Mouse (Mus musculus) heart, embryonic 12.5 days (tissue): ENCODE measurements around the gene Tcf21. TPM values are rescaled to one million over a fixed set of nuclear protein-coding genes. Genes with fewer than 3 reads are reported as not detected.

Source experiments
- ATAC-seq: fragments of 200-750 bp; cut with Nextera tagmentation; 2 replicates; pipeline ENCODE4 v1.8.0; 2017; ENCODE audit warnings: moderate TSS enrichment, moderate library complexity; ENCODE audit not compliant: insufficient number of reproducible peaks, low FRiP score
- H3K27ac ChIP-seq: fragments of 300-500 bp; sonication (generic); 2 replicates; pipeline ENCODE4 v1.5.1; 2016; ENCODE audit warnings: mild to moderate bottlenecking, moderate library complexity; ENCODE audit not compliant: poor library complexity, severe bottlenecking
- H3K27me3 ChIP-seq: fragments of 300-500 bp; sonication (generic); replicated peaks from 2 replicates; pipeline ENCODE4 v1.6.1; 2016; ENCODE audit warnings: mild to moderate bottlenecking, moderate library complexity
- H3K36me3 ChIP-seq: fragments of 300-500 bp; sonication (generic); 2 replicates; pipeline ENCODE4 v1.6.1; 2016; ENCODE audit warnings: mild to moderate bottlenecking, moderate library complexity
- H3K4me1 ChIP-seq: fragments of 300-500 bp; sonication (generic); replicated peaks from 2 replicates; pipeline ENCODE4 v1.6.1; 2016; ENCODE audit warnings: mild to moderate bottlenecking
- H3K4me2 ChIP-seq: fragments of 300-500 bp; sonication (generic); 2 replicates; pipeline ENCODE4 v1.6.1; 2016; ENCODE audit warnings: mild to moderate bottlenecking, moderate library complexity
- H3K4me3 ChIP-seq: fragments of 300-500 bp; sonication (generic); 2 replicates; pipeline ENCODE4 v1.5.1; 2016; ENCODE audit warnings: mild to moderate bottlenecking
- H3K9ac ChIP-seq: fragments of 300-500 bp; sonication (generic); 2 replicates; pipeline ENCODE4 v1.6.1; 2016; ENCODE audit warnings: mild to moderate bottlenecking, moderate library complexity
- H3K9me3 ChIP-seq: fragments of 300-500 bp; sonication (generic); replicated peaks from 2 replicates; pipeline ENCODE4 v1.6.1; 2016; ENCODE audit warnings: mild to moderate bottlenecking, moderate library complexity
- WGBS: fragments of 180-500 bp; shearing (Covaris S2); methylation state at CpG from one replicate; pipeline ENCODE4 v1.1.7; 2016; 5-methylcytosine and 5-hydroxymethylcytosine counted together
- polyA plus RNA-seq: library from polyadenylated mRNA; unstranded; fragments of >200 nt; fragmentation: Nextera tagmentation; extraction: Ambion mirVana; gene quantifications from 2 replicates; pipeline ENCODE4 v1.2.1, GENCODE M21; 2016

The Tcf21 gene
- polyA plus RNA-seq, 1 experiment from 2014 or later: 76.6 TPM

DNA sequence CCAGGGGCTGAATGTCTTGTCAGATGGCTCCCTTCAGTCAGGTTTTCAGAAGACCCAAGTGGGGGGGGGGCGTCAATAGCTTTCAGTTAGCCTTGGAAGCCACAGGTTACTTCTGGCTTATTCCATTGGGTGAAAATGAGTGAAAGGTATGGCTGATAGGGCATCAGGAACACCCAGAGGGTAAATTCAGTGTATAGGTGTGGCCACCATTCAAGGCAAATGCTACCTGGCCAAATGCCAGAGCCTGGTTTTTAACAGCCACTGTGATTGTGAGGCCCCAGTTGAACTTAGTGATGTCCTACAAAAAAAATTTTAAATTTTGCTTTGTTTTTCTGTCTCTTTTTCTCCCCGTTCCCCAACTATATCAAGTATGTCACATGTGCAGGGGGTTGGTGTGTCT lies 6.3 kb upstream of the Tcf21 start:
- 69% methylated on average over 2 of the region's 2 CpGs for WGBS
- no peaks in the 10 kb centered on the region for H3K4me1 ChIP-seq
- peaks cover 12% of the 10 kb centered on the region; the same call in 1 of the 2 replicates for H3K27me3 ChIP-seq
- H3K4me2 ChIP-seq: no peak overlapping the region
- H3K36me3 ChIP-seq: no peaks in the 10 kb centered on the region
- H3K27ac ChIP-seq: no peak overlapping the region
- no peak for ATAC-seq
- no peaks in the 10 kb centered on the region for H3K9me3 ChIP-seq
- H3K9ac ChIP-seq: no peak overlapping the region
- no peak overlapping the region for H3K4me3 ChIP-seq

DNA sequence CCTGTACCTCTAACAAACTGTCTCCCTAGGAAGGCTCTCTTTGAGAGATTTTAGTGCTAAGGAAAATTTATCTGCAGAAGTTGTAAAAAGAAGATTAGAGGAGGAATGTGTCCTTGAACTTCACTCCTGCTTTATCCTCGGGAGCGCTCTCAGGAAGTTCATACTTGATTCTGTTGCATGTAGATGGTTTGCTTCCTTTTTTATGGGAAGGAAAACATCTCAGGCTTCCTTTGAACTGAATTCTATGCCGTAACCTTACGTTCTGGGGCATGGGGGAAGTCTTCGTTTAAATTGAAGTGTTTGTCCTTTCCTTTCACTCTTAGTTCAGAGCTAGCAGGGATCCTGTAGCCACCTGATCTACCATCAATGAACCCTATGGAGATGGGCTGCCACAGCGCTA lies 2.9 kb upstream of the Tcf21 start:
- 28% methylated on average over 6 of the region's 6 CpGs for WGBS
- Histone ChIP-seq H3K4me1 (peaks cover 12% of the 10 kb centered on the region; the same call in 1 of the 2 replicates), H3K4me3 (no peak overlapping the region), H3K27ac (no peak overlapping the region), H3K9ac (no peak overlapping the region), H3K4me2 (no peak overlapping the region), H3K36me3 (no peaks in the 10 kb centered on the region), H3K27me3 (peaks cover 30% of the 10 kb centered on the region), H3K9me3 (no peaks in the 10 kb centered on the region)
- ATAC-seq: no peak

DNA sequence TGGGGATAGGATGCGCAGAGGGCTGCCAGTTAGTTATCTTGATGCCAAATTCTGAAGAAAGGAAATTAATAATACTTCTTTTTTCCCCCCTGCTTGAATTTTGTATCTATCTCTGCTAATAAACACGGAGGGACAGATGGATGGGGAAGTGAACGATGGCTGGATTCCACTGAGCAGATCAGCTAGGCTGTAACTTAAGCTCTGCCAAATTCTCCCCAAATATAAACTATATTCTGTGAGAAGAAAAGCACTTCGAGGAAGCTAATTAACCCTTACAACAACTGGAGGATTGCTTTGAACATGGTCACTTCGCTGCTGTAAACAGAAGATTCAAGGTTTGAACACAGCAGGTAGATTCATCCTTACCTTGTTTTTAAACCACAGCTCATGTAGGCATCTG lies 2.5 kb upstream of the Tcf21 start:
- Histone ChIP-seq H3K4me2 (no peak overlapping the region), H3K9me3 (no peaks in the 10 kb centered on the region), H3K27ac (no peak overlapping the region), H3K9ac (no peak overlapping the region), H3K4me1 (peaks cover 12% of the 10 kb centered on the region; the same call in 1 of the 2 replicates), H3K36me3 (no peaks in the 10 kb centered on the region), H3K27me3 (peaks cover 34% of the 10 kb centered on the region), H3K4me3 (no peak overlapping the region)
- 26% methylated on average over 5 of the region's 5 CpGs for WGBS
- no peak for ATAC-seq

DNA sequence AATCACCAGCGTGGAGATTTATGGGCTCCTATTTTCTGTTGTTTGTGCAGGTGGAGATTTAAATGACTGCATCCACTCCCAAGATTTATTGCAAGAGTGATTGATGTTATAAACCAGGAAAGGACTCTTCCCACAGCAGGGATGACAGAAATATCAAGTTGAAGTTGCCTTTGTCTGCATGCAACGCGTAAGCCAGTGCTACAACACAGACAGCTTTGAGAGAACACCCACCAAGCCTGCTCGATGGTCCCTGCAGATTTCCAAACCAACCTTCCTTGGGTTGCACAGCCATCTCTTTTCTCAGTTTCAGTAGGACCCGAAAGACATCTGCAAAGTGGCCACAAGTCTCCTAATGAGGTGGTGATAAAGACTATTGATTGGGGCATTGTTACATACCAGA lies 1.7 kb upstream of the Tcf21 start:
- ATAC-seq: no peak
- Histone ChIP-seq H3K9me3 (no peaks in the 10 kb centered on the region), H3K4me3 (no peak overlapping the region), H3K27ac (no peak overlapping the region), H3K36me3 (no peaks in the 10 kb centered on the region), H3K9ac (no peak overlapping the region), H3K4me2 (no peak overlapping the region), H3K4me1 (peaks cover 12% of the 10 kb centered on the region; the same call in 1 of the 2 replicates), H3K27me3 (peaks cover 36% of the 10 kb centered on the region)
- 33% methylated on average over 5 of the region's 5 CpGs for WGBS

DNA sequence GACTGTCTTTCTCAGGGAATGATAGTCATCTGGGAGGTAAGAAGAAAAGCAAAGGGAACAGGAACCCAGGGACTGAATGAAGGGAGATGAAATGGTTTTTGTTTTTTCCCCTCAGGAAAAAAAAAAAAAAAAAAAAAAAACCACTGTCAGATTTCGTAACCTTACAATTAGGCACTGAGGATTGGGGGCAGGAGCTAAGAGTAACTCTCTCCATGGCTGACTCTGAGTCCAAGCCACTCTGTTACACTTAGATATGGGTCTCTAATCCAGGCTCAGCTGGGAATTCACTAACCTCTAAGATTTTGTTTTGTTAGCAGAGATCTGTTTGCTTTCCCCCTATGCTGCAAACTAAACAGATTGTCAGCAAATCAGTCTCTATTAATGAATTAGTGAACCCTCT lies 1.3 kb upstream of the Tcf21 start:
- no peak for ATAC-seq
- 64% methylated on average over 1 of the region's 1 CpGs for WGBS
- H3K9ac ChIP-seq: no peak overlapping the region
- H3K27ac ChIP-seq: no peak overlapping the region
- peaks cover 37% of the 10 kb centered on the region for H3K27me3 ChIP-seq
- no peak overlapping the region for H3K4me2 ChIP-seq
- no peaks in the 10 kb centered on the region for H3K9me3 ChIP-seq
- no peaks in the 10 kb centered on the region for H3K36me3 ChIP-seq
- no peak overlapping the region for H3K4me3 ChIP-seq
- peaks cover 15% of the 10 kb centered on the region for H3K4me1 ChIP-seq

DNA sequence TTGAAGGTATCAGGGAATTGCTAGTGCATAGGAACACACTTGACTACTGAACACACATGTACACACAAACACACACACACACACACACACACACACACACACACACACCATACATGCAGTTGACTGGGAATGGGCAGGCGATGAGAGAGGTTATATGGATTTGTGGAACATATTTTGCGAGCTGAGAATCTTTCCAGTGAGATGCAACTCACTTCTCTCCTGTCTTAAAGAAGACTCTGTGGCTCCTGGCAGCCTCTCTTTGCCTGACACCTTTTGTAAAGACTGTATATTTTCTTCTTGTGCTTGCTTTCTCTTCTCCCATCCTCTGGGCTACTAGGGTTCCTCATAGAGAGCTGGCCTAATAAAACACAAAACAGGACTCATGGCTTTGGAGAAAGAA lies 867 bp upstream of the Tcf21 start:
- no peaks in the 10 kb centered on the region for H3K36me3 ChIP-seq
- peaks cover 41% of the 10 kb centered on the region for H3K27me3 ChIP-seq
- no peak overlapping the region for H3K4me3 ChIP-seq
- H3K9me3 ChIP-seq: no peaks in the 10 kb centered on the region
- no peak overlapping the region for H3K9ac ChIP-seq
- H3K4me2 ChIP-seq: no peak overlapping the region
- 55% methylated on average over 2 of the region's 2 CpGs for WGBS
- H3K27ac ChIP-seq: no peak overlapping the region
- ATAC-seq: no peak
- peaks cover 19% of the 10 kb centered on the region for H3K4me1 ChIP-seq

DNA sequence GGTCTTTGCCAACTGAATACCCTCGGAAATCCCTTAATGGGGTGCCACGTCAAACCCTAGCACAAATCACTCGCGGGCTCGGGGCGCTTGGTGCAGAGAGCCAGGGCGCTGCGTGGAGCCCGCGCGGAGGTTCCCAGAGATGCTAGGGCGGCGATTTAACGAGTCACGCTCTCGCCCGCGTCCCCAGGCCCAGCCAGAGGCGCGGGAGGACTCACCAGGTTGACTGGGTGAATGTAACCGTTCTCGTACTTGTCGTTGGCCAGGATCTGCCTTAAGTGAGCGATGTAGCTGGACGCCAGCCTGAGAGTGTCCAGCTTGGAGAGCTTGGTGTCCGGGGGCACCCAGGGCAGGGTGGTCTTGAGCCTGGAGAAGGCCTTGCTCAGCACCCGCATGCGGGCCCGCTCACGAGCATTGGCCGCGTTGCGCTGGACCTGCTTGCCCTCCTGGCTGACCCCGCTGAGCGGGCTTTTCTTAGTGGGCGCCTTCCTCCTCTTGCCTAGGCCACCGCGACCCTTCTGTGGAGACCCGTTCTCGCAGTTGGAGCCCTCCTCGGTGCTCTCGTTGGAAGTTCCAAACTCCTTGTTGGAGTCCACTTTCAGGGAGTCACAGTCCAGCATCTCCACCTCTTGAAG lies 619 bp downstream of the Tcf21 start:
- WGBS: under 1% methylated on average over 42 of the region's 42 CpGs
- H3K27me3 ChIP-seq: peaks cover 56% of the 10 kb centered on the region
- H3K36me3 ChIP-seq: no peaks in the 10 kb centered on the region
- H3K4me3 ChIP-seq: peak overlapping the region; percentile 61
- H3K4me2 ChIP-seq: peak overlapping the region; percentile 76
- H3K9ac ChIP-seq: peak overlapping the region; percentile 79
- 0 out of 2 replicates have a peak, but pooled peaks have one; percentile 22 for ATAC-seq
- peak overlapping the region; percentile 79 for H3K27ac ChIP-seq
- no peaks in the 10 kb centered on the region for H3K9me3 ChIP-seq
- peaks cover 27% of the 10 kb centered on the region for H3K4me1 ChIP-seq

DNA sequence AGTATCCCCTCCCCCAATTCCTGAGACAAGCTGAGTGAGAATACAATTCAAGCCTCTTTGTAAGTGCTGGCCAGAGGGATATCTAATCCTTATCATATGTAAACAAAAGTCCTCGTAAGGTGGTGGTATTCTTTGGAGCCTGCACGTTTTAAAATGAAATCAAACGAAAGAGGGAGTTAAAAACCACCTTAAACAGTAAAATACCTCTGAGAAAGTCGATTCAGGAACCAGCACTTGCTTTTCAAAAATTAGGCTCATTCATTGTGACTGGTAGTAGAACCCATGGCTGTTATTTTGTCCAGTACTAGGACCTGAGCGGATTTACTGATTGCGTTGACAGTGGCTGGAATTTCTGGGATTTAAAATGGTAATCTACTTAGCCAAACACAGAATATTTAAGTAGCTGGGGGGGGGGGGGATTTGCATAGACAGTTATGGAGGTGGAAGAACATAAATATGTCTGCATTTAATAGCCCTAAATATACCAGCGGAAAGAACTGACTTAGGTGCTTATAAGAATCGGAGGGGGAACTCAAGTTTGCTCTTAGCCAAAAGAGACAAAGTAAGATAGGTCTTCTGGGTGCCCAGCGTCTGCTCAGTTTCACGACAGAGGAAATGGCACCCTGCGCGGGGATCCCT lies 1.3 kb downstream of the Tcf21 start:
- Histone ChIP-seq H3K9me3 (no peaks in the 10 kb centered on the region), H3K4me3 (peak overlapping the region; percentile 61), H3K36me3 (no peaks in the 10 kb centered on the region), H3K9ac (peak overlapping the region; percentile 79), H3K4me1 (peaks cover 34% of the 10 kb centered on the region), H3K27ac (peak overlapping the region; percentile 79), H3K27me3 (peaks cover 61% of the 10 kb centered on the region), H3K4me2 (peak overlapping the region; percentile 76)
- WGBS: 3% methylated on average over 12 of the region's 12 CpGs
- no peak for ATAC-seq

DNA sequence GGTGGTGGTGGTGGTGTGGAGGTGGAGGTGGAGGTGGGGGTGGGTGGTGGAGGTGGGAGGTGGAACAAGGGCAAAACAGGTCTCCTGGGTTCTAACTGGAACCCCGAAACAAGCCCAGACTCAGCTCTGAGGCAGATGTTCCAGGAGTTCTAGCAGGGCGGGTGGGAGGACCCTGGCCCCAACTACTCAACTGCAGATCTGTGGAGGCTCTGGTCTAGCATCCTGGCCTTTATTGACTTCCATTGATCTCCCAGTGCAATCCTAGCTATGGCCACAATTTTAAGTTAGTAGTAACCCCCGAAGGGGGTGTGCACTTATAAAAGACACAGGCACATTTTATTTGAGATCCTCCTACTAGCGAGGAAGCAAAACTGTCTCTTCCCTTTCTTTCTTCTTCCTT lies 2.0 kb downstream of the Tcf21 start:
- Histone ChIP-seq H3K9me3 (no peaks in the 10 kb centered on the region), H3K4me2 (peak overlapping the region; percentile 63), H3K36me3 (no peaks in the 10 kb centered on the region), H3K27me3 (peaks cover 60% of the 10 kb centered on the region), H3K4me1 (peaks cover 40% of the 10 kb centered on the region), H3K4me3 (peak overlapping the region; percentile 49), H3K27ac (peak overlapping the region; percentile 78), H3K9ac (peak overlapping the region; percentile 66)
- ATAC-seq: no peak
- 18% methylated on average over 4 of the region's 4 CpGs for WGBS

DNA sequence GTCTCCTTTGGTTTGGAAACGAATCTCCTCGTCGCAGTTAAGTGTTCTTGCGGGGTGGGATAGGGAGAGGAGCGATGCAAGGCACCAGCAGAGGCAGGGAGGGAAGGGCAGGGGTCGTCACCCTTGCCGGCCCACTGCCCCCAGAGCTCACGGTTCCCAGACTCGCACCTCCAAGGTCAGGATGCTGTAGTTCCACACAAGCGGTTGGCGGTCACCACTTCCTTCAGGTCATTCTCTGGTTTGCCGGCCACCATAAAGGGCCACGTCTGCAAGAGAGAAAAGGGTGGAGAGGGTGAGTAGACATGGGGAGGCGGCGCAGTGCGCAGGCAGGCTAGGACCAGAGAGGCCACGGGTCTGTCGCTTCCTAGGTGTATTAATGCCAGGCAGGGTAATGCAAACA lies 2.4 kb downstream of the Tcf21 start:
- Histone ChIP-seq H3K9ac (peak overlapping the region; percentile 66), H3K27ac (peak overlapping the region; percentile 78)
- WGBS: 6% methylated on average over 18 of the region's 18 CpGs

DNA sequence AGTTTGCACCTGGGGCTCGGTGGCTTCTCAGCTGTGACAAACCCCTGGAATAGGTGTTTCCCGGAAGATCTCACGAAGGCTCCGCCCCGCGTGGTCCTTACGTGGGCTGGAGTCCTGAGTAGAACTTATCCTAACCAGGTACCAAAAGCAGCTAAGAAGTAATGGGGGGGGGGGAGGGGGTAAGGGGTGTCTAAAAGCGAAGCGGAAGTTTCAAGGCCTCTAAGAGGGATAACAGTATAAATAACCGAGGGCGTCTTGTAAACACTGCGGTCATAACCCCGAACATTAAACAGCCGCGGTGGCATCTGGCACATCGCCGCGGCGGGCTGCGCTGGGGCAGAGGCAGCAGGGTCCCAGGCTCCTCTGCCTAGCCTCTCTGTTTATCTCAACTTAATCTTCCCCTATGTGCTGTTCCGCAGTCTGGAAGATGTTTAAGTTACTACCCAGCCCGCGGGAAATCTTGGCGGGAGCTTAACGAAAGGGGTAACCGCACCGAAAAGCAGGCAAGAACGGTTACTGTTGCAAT lies 3.7 kb downstream of the Tcf21 start:
- no peak for ATAC-seq
- H3K27me3 ChIP-seq: peaks cover 63% of the 10 kb centered on the region
- H3K4me2 ChIP-seq: peak overlapping the region; percentile 84
- peak overlapping the region; percentile 42 for H3K4me3 ChIP-seq
- H3K36me3 ChIP-seq: no peaks in the 10 kb centered on the region
- H3K9me3 ChIP-seq: no peaks in the 10 kb centered on the region
- H3K9ac ChIP-seq: peak overlapping the region; percentile 33
- WGBS: 3% methylated on average over 28 of the region's 28 CpGs
- peaks cover 43% of the 10 kb centered on the region for H3K4me1 ChIP-seq
- peak overlapping the region; percentile 24 for H3K27ac ChIP-seq

More for the DNA sequence above, 2.4 kb downstream of the Tcf21 start:
- H3K4me2 ChIP-seq: peak overlapping the region; percentile 63
- H3K4me3 ChIP-seq: peak overlapping the region; percentile 49
- H3K4me1 ChIP-seq: peaks cover 40% of the 10 kb centered on the region
- H3K27me3 ChIP-seq: peaks cover 60% of the 10 kb centered on the region
- no peaks in the 10 kb centered on the region for H3K36me3 ChIP-seq
- ATAC-seq: 0 out of 2 replicates have a peak, but pooled peaks have one; percentile 34
- no peaks in the 10 kb centered on the region for H3K9me3 ChIP-seq
